Mouse (Mus musculus) hematopoietic stem cell, adult 5-6 weeks (primary cell): ENCODE results near the gene Pi4kb. TPM values are rescaled to one million over a fixed set of nuclear protein-coding genes. Genes with fewer than 3 reads are reported as not detected.
A peak's percentile ranks its signal among the peaks of the same experiment; 100 is the strongest.
"Not testable (repeated sequence)": the region's sequence is repeated elsewhere in the genome, so short reads cannot be mapped to it uniquely, and the experiment has no call there.

Experiments
- ATAC-seq, 2 experiments: fragments of 125-278 bp in 1 of 2; replicated peaks in 1 of 2; 2 replicates each; pipeline ENCODE4 v1.8.0; 2016 to 2017; ENCODE audit warnings: inconsistent platforms in 2 of 2, mild to moderate bottlenecking in 2 of 2, moderate number of reproducible peaks in 2 of 2, low read depth in 1 of 2, moderate TSS enrichment in 1 of 2; ENCODE audit not compliant: low FRiP score in 2 of 2, poor library complexity in 2 of 2, severe bottlenecking in 2 of 2, insufficient read depth in 1 of 2, low TSS enrichment in 1 of 2
- total RNA-seq: library from RNA; stranded (forward); fragments of 172-1452, 232-1000 nt; gene quantifications from 2 replicates; pipeline ENCODE4 v1.2.3, GENCODE M21; 2017

The Pi4kb gene
- total RNA-seq, 1 experiment from 2014 or later = 28.3 TPM

DNA sequence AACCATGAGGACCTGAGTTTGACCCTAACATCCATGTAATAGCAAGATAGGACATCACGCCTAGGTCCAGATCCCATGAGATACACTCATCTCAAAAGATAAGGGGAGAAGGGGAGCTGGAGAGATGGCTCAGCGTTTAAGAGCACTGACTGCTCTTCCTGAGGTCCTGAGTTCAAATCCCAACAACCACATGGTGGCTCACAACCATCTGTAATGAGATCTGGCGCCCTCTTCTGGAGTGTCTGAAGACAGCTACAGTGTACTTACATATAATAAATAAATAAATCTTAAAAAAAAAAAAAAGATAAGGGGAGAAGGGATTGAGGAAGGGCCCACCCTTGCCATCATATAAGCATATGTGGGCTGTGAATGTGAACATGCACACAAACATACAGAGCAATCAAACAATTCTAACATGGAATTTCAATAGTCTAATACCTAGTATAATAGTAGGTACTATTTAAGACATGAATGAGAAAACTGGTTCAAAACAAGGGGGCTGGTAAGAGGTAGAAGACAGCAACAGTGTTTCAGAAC lies 54.8 kb downstream of the Pi4kb start:
- ATAC-seq = not testable (repeated sequence)

DNA sequence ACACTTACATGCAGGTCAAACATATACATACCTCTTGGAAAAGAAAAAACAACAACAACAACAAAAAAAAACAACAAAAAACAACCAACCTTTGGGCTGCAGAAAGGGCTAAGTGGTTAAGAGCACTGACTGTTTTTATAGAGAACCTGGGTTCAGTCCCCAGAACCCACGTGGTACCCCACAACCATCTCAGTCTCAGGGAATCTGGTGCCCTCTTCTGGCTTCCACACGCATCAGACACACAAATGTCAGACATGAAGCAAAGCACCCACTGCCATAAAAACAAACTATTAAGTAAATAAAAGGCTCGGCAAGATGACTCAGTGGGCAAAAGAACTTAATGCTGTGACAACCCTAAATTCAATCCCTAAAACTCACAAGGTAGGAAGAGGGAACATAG lies 55.4 kb downstream of the Pi4kb start:
- ATAC-seq = no peak

DNA sequence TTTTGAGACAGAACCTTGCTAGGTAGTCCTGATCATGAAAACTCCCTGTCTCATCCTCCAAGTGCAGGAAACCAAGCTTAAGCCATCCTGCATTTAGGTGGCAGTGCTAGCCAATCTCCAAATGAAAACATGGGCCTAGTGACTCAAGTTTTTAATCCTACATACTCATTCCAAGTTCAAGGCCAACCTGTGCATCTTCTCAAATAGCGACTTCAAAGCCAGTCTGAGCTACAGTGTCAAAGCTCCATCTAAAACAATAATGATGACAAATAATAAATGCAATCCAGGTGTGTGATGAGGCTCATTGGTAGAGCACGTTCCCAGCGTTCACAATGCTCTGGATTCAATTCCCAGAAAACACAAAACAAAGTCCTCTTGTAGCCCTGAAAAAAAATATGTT lies 67.1 kb downstream of the Pi4kb start:
- ATAC-seq = no peak

DNA sequence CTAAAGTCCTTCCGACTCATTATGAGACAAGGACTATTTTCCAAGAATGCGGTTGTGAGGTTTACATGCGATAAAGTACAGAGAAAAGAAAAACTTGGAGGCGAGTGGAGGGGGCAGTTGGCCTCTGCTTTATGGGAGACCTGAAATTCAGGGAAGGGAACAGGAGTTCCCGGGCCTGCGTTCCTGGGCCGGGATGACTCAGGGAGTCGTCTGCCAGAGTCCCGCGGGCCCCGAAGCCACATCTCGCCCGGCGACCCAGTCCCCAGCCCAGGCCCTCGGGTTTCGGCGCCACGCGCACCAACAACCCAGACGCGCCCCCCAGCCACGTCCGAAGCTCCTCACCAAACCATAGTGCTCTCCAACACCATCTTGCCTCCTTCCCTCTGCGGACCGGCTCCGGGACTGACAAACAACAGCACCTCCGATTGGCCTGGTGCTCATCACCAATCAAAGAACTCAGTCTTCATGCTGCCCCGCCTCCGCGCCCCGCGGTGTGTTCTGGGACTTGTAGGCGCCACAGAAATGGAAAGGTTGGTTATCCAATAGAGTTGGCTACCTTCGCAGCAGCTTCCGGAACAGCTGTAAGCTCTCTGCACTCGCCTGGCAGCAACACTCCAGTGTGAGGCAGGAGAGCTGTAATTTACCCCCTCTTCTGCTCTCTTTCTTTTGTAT lies 67.8 kb downstream of the Pi4kb start, which contains the start of gene Psmd4:
Gene Psmd4, minus strand, starts transcription at position 449 of the 672 bp plus-strand sequence.
- peak; percentile 99 for ATAC-seq

DNA sequence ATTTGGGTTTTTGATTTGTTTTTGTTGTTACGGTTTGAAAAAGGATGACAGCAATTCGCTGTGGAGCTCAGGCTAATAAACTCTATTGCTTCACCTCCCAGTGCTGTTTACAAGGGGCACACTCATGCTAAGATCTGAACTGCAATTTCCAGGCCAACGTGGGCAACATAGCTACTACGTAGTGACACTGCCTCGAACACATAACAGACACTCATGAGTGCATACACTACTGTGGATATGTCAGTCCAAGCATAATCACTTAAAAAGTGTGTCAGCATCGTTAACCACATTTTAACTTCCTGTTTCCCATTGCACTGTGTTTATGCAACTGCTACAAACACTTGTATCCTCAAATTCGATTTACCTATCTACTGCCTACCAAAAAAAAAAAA lies 68.3 kb downstream of the Pi4kb start:
- ATAC-seq = peak; percentile 51 to 75; a peak in 3 of 4 replicates

DNA sequence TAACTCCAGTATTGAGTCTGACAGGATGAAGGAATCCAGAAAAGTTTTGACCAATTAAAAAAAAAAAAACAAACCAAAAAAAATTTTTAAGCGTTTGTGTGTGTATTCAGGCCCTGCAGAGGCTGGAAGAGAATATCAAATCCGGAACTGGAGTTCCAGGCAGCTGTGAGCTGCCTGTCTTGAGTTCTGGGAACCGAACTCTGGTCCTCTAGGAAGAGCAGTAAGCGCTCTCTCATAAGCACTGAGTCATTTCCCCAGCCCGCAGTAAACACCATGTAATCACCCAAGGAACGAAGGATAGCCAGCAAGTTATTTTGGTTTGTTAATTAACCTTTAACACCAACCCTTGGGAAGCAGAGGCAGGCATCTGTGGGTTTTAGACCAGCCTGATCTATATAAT lies 68.7 kb downstream of the Pi4kb start:
- ATAC-seq = no peak

DNA sequence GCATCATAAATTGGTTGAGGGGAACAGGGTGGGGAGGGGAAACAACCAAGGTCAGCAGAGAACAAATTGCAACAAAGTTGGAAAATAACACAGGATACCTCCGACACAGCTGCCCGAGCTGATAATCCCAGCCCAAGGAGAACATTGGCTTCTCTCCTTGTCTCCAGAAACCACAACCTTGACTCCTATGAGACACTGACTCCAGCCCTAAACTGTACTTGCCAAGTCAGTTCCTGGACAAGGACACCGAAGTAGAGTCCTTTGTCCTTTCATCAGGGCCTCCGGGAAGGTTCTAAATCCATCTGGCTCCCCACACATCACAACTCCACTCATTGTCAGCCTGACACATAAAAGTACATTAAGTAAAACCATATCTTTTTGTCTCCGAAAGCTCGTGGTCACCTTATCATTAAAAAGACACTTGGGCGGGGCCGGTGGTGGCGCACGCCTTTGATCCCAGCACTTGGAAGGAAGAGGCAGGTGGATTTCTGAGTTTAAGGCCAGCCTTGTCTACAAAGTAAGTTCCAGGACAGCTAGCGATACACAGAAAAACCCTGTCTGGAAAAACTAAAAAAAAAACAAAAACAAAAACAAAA lies 72.0 kb downstream of the Pi4kb start:
- no peak for ATAC-seq

DNA sequence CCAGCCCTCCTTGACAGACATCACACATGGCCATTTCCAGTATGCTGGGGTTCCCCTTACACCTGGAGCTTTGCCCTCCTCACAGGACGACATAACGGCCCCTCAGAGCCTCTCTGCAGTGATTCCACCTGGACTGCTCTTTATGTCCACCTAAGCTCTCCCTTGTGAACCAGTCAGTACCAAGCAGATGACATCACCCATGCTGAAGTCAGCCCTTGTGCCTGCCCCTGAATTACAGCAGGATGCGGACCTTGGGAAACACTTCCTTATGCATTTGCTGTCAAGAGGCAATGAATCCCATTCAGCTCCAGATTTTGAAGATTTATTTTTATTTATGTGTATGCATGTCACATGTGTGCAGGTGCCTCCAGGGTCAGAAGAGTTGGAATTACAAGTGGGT lies 73.4 kb downstream of the Pi4kb start:
- ATAC-seq = no peak

DNA sequence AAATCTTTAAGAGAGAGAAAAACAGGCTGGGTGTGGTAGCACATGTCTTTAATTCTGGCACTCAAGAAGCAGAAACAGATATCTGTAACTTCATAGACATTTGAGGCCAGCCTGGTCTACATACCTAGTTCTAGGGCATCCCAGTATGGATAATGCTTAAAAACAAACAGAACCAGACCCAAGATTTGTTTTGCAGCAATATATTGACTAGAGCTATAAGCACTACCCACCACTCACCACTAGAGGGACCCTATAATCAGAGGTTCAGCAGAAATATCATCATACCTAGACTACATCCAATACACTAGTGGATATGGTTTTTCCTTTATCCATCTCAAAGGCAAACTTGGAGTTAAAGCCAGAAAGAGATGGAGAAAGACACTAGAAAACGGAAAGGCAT lies 78.4 kb downstream of the Pi4kb start:
- peak; percentile 50 to 58; a peak in 1 of 4 replicates for ATAC-seq

DNA sequence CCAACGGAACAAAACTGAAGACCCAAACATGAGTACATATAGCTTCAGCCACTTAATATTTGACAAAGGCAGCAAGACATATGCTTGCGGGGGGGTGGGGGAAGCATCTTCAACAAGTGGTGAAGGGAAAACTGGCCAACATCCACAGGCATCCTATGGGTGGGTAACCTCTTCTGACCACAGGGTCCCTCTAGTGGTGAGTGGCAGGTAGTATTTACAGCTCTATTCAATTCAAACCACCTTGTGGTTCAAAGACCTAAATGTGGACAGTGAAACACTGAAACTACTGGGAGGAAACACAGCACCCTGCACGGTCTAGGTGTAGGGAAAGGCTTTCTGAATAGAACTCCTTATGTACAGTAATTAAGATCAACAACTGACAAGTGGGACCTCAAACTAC lies 79.2 kb downstream of the Pi4kb start:
- ATAC-seq = peak; percentile 80 to 87

DNA sequence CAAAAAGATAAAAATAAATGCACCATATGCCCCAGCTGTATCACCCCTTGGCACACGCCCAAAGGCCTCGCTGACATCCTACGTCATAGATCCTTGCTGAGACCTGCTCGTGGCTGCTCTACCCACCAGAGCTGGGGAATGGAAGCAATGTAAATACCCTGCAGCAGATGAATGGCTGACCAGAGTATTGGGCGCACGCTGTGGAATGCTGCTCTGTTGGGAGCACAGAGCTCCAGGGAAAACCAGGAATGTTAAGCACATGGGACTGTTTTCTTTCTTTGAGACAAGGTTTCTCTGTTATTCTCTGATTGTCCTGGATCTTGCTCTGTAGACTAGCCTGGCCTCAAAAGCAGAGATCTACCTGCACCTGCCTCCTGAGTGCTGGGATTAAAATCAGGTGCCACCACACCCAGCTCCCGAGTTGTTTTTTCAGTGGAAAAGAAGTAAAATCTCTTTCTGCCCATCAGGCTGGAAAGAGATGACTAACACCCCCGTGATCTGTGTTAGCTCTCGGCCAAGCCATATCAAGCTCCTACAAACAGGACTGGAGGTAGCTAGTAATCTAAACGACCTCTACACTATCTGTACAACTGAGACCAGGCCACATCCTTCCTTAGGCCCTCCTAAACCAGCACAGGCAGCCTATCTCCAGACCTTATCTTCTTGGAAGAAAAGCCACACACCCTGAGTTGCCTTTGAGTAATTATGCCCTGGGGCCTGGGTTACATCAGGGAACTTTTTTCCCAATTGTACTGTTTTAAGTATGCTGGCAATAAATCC lies 80.1 kb downstream of the Pi4kb start:
- ATAC-seq = peak; percentile 46 to 55; a peak in 2 of 4 replicates

DNA sequence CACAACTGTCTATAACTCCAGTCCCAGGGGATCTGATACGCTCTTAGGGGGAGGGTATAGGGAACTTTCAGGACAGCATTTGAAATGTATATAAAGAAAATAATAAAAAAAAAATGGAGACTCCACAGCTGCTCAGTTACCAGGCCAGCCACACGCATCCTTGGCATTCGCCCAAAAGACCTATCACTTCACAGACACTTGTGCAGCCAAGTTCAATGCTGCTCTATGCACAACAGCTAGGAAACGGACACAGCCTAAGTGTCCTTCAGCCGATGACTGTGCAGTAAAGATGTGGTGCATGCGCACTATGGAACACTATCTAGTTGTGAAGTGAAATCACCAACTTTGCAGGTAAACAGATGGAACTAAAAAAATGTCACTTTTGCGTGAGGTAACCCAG lies 81.7 kb downstream of the Pi4kb start:
- ATAC-seq = no peak

Other genes with a start within 250 kb of the Pi4kb start
- not detected in 2 replicates for gene Cgn, start 188.2 kb upstream of the Pi4kb start, total RNA-seq
- 25.1 and 26.9 TPM in 2 replicates for gene Pogz, start 137.2 kb upstream of the Pi4kb start, total RNA-seq
- 170 and 200 TPM in 2 replicates for gene Psmb4, start 87.8 kb upstream of the Pi4kb start, total RNA-seq
- gene Selenbp1, start 41.7 kb upstream of the Pi4kb start, total RNA-seq = 40.0 and 49.6 TPM in 2 replicates
- 28.1 and 39.0 TPM in 2 replicates for gene Rfx5, start 20.7 kb upstream of the Pi4kb start, total RNA-seq
- gene Zfp687, start 40.7 kb downstream of the Pi4kb start, total RNA-seq = 26.6 and 29.0 TPM in 2 replicates
- gene Psmd4, start 67.9 kb downstream of the Pi4kb start, total RNA-seq = 164 and 233 TPM in 2 replicates
- gene Pip5k1a, start 132.2 kb downstream of the Pi4kb start, total RNA-seq = 20.9 and 23.1 TPM in 2 replicates
- gene Vps72, start 136.3 kb downstream of the Pi4kb start, total RNA-seq = 63.2 and 229 TPM in 2 replicates
- 0.63 TPM in 1 of 2 replicates, not detected in the other for gene Tmod4, start 149.7 kb downstream of the Pi4kb start, total RNA-seq
- 96.4 and 116 TPM in 2 replicates for gene Scnm1, start 159.3 kb downstream of the Pi4kb start, total RNA-seq
- 8.6 and 10.4 TPM in 2 replicates for gene Lysmd1, start 159.4 kb downstream of the Pi4kb start, total RNA-seq
- 15.2 and 16.3 TPM in 2 replicates for gene Tnfaip8l2, start 167.6 kb downstream of the Pi4kb start, total RNA-seq
- gene Sema6c, start 185.7 kb downstream of the Pi4kb start, total RNA-seq = 0.31 and 1.3 TPM in 2 replicates
- 51.7 and 52.8 TPM in 2 replicates for gene Gabpb2, start 243.2 kb downstream of the Pi4kb start, total RNA-seq